Mouse (Mus musculus) liver, embryonic 14.5 days (tissue): ENCODE data around the gene Itih5.

Experiments used
- CTCF ChIP-seq: IDR thresholded peaks from 2 replicates; pipeline ENCODE4 v1.5.1; 2016; ENCODE audit warnings: antibody characterized with exemption, low read depth, control low read depth
- EP300 ChIP-seq: IDR thresholded peaks from 2 replicates; pipeline ENCODE4 v1.6.1; 2016; ENCODE audit warnings: antibody characterized with exemption, low read depth

GRCm38 (mm10) chr2:10288881-10289280 is 135.5 kb downstream of the Itih5 start:
- TF ChIP-seq CTCF (no peak), EP300 (no peak)
